Mouse (Mus musculus) kidney, postnatal 0 days (tissue): Measurements from ENCODE around the gene Ptgfrn. TPM values are rescaled to one million over a fixed set of nuclear protein-coding genes. Genes with fewer than 3 reads are reported as not detected.

Experiments used
- ATAC-seq: fragments of 200-750 bp; cut with Nextera tagmentation; replicated peaks from 2 replicates; pipeline ENCODE4 v1.8.0; 2017; ENCODE audit warnings: low read depth, moderate number of reproducible peaks, moderate TSS enrichment, moderate library complexity; ENCODE audit not compliant: low FRiP score
- DNase-seq: peaks from one replicate; pipeline ENCODE4 v3.0.0-alpha.2; 2016; ENCODE audit warnings: low spot score
- H3K27ac ChIP-seq: fragments of 300-500 bp; sonication (generic); 2 replicates; pipeline ENCODE4 v1.5.1; 2014; ENCODE audit warnings: mild to moderate bottlenecking
- H3K27me3 ChIP-seq: fragments of 300-500 bp; sonication (generic); 2 replicates; pipeline ENCODE4 v1.6.1; 2014; ENCODE audit warnings: low read length, mixed read lengths; ENCODE audit not compliant: insufficient read depth
- H3K36me3 ChIP-seq: fragments of 300-500 bp; sonication (generic); 2 replicates; pipeline ENCODE4 v1.6.1; 2014; ENCODE audit warnings: low read length, mixed read lengths; ENCODE audit not compliant: insufficient read depth
- H3K4me1 ChIP-seq: fragments of 300-500 bp; sonication (generic); replicated peaks from 2 replicates; pipeline ENCODE4 v1.6.1; 2014; ENCODE audit warnings: antibody characterized with exemption, low read length, mixed read lengths; ENCODE audit not compliant: insufficient read depth
- H3K4me2 ChIP-seq: fragments of 300-500 bp; sonication (generic); 2 replicates; pipeline ENCODE4 v1.6.1; 2014; ENCODE audit warnings: mild to moderate bottlenecking, low read length, moderate library complexity, mixed read lengths
- H3K4me3 ChIP-seq: fragments of 300-500 bp; sonication (generic); replicated peaks from 2 replicates; pipeline ENCODE4 v1.5.1; 2014; ENCODE audit warnings: low read depth, low read length
- H3K9ac ChIP-seq: fragments of 300-500 bp; sonication (generic); 2 replicates; pipeline ENCODE4 v1.6.1; 2014; ENCODE audit warnings: low read depth, low read length
- H3K9me3 ChIP-seq: fragments of 300-500 bp; sonication (generic); replicated peaks from 2 replicates; pipeline ENCODE4 v1.6.1; 2016; ENCODE audit warnings: low read length, inconsistent platforms, mixed read lengths
- CTCF ChIP-seq: IDR thresholded peaks from 2 replicates; pipeline ENCODE4 v1.5.1; 2016; ENCODE audit warnings: antibody characterized with exemption, low read depth, mild to moderate bottlenecking, moderate library complexity
- WGBS: fragments of 180-500 bp; shearing (Covaris S2); extraction: QIAGEN DNeasy Blood & Tissue Kit; methylation state at CpG from one replicate; pipeline ENCODE4 v1.1.7; 2014; 5-methylcytosine and 5-hydroxymethylcytosine counted together
- polyA plus RNA-seq: library from polyadenylated mRNA; unstranded; fragments of >200 nt; fragmentation: Nextera tagmentation; extraction: Ambion mirVana; gene quantifications from 2 replicates; pipeline ENCODE4 v1.2.1, GENCODE M21; 2015

Ptgfrn gene
- polyA plus RNA-seq, 1 experiment from 2014 or later = 2.1 TPM

GRCm38 (mm10) chr3:101030630-101031029 is 79.4 kb downstream of the Ptgfrn start:
- no peak for TF ChIP-seq CTCF
- H3K4me3 ChIP-seq = no peak overlapping the region
- H3K9ac ChIP-seq = no peak overlapping the region
- 93% methylated on average over 1 of the region's 1 CpGs for WGBS
- no peak overlapping the region for H3K27ac ChIP-seq
- no peak overlapping the region for H3K4me2 ChIP-seq
- H3K9me3 ChIP-seq = no peaks in the 10 kb centered on the region
- H3K4me1 ChIP-seq = 0 out of 2 replicates have a peak, but pooled peaks cover 4% of the 10 kb centered on the region
- H3K36me3 ChIP-seq = no peaks in the 10 kb centered on the region
- ATAC-seq = no peak
- H3K27me3 ChIP-seq = no peaks in the 10 kb centered on the region
- DNase-seq = no peak

- Histone ChIP-seq H3K4me2 (no peak within 1 kb of the TSS), H3K4me3 (no peak within 1 kb of the TSS), H3K4me1 (0 out of 2 replicates have a peak, but pooled peaks cover 4% of the 10 kb centered on the region), H3K27me3 (no peaks in the 10 kb centered on the region), H3K9me3 (no peaks in the 10 kb centered on the region), H3K27ac (no peak within 1 kb of the TSS), H3K9ac (no peak within 1 kb of the TSS), H3K36me3 (no peaks in the 10 kb centered on the region)
- no peak for DNase-seq
- no peak for ATAC-seq
- no peak for TF ChIP-seq CTCF
- 91% methylated on average over 4 of the region's 4 CpGs for WGBS
Observed at GRCm38 (mm10) chr3:101029339-101029738, 80.7 kb downstream of the Ptgfrn start, which contains the start of gene Cd101. Gene Cd101, minus strand, starts transcription at chr3:101029556.

- no peak for TF ChIP-seq CTCF
- Histone ChIP-seq H3K27ac (no peak overlapping the region), H3K4me3 (no peak overlapping the region), H3K4me2 (no peak overlapping the region), H3K9ac (no peak overlapping the region), H3K27me3 (no peaks in the 10 kb centered on the region), H3K36me3 (no peaks in the 10 kb centered on the region), H3K4me1 (0 out of 2 replicates have a peak, but pooled peaks cover 4% of the 10 kb centered on the region), H3K9me3 (no peaks in the 10 kb centered on the region)
- DNase-seq = no peak
- no peak for ATAC-seq
- WGBS = 72% methylated on average over 1 of the region's 1 CpGs
Observed at GRCm38 (mm10) chr3:101026741-101027140, 83.3 kb downstream of the Ptgfrn start.

- ATAC-seq (no peak), DNase-seq (no peak)
- H3K4me1 ChIP-seq = no peaks in the 10 kb centered on the region
- H3K4me3 ChIP-seq = no peak overlapping the region
- no peak for TF ChIP-seq CTCF
- WGBS = 95% methylated on average over 6 of the region's 6 CpGs
- no peak overlapping the region for H3K27ac ChIP-seq
- H3K9me3 ChIP-seq = no peaks in the 10 kb centered on the region
- H3K36me3 ChIP-seq = no peaks in the 10 kb centered on the region
- no peaks in the 10 kb centered on the region for H3K27me3 ChIP-seq
- H3K9ac ChIP-seq = no peak overlapping the region
- H3K4me2 ChIP-seq = no peak overlapping the region
Observed at GRCm38 (mm10) chr3:101022967-101023366, 87.1 kb downstream of the Ptgfrn start.

- H3K36me3 ChIP-seq = no peaks in the 10 kb centered on the region
- no peak overlapping the region for H3K9ac ChIP-seq
- H3K27ac ChIP-seq = no peak overlapping the region
- H3K9me3 ChIP-seq = no peaks in the 10 kb centered on the region
- DNase-seq (no peak), ATAC-seq (no peak)
- H3K4me2 ChIP-seq = no peak overlapping the region
- H3K27me3 ChIP-seq = no peaks in the 10 kb centered on the region
- no peaks in the 10 kb centered on the region for H3K4me1 ChIP-seq
- no peak for TF ChIP-seq CTCF
- 71% methylated on average over 8 of the region's 8 CpGs for WGBS
- H3K4me3 ChIP-seq = no peak overlapping the region
Observed at GRCm38 (mm10) chr3:101021481-101022051, 88.5 kb downstream of the Ptgfrn start.

- DNase-seq (no peak), ATAC-seq (no peak)
- TF ChIP-seq CTCF = no peak
- no peak overlapping the region for H3K4me2 ChIP-seq
- no peak overlapping the region for H3K9ac ChIP-seq
- no peaks in the 10 kb centered on the region for H3K4me1 ChIP-seq
- H3K9me3 ChIP-seq = no peaks in the 10 kb centered on the region
- H3K27ac ChIP-seq = no peak overlapping the region
- no peaks in the 10 kb centered on the region for H3K36me3 ChIP-seq
- H3K4me3 ChIP-seq = no peak overlapping the region
- 75% methylated on average over 5 of the region's 5 CpGs for WGBS
- no peaks in the 10 kb centered on the region for H3K27me3 ChIP-seq
Observed at GRCm38 (mm10) chr3:101021073-101021472, 89.0 kb downstream of the Ptgfrn start.

- no peak for TF ChIP-seq CTCF
- Histone ChIP-seq H3K27me3 (no peaks in the 10 kb centered on the region), H3K9ac (no peak overlapping the region), H3K4me2 (no peak overlapping the region), H3K27ac (no peak overlapping the region), H3K4me1 (no peaks in the 10 kb centered on the region), H3K36me3 (no peaks in the 10 kb centered on the region), H3K9me3 (no peaks in the 10 kb centered on the region), H3K4me3 (no peak overlapping the region)
- DNase-seq (no peak), ATAC-seq (no peak)
- WGBS = 61% methylated on average over 6 of the region's 6 CpGs
Observed at GRCm38 (mm10) chr3:101018494-101018893, 91.6 kb downstream of the Ptgfrn start.
